Mouse (Mus musculus) adrenal gland, postnatal 14 days (tissue): ENCODE measurements around the gene Cygb. TPM values are rescaled to one million over a fixed set of nuclear protein-coding genes. Genes with fewer than 3 reads are reported as not detected.

ENCODE experiments used
- DNase-seq: peaks from one replicate; pipeline ENCODE4 v3.0.0; 2021; ENCODE audit warnings: mixed read lengths
- total RNA-seq: library from RNA; stranded (reverse); gene quantifications from 2 replicates; pipeline ENCODE4 v1.2.3, GENCODE M21; 2021

The Cygb gene
- total RNA-seq, 1 experiment from 2014 or later, result 30.9 TPM

DNA sequence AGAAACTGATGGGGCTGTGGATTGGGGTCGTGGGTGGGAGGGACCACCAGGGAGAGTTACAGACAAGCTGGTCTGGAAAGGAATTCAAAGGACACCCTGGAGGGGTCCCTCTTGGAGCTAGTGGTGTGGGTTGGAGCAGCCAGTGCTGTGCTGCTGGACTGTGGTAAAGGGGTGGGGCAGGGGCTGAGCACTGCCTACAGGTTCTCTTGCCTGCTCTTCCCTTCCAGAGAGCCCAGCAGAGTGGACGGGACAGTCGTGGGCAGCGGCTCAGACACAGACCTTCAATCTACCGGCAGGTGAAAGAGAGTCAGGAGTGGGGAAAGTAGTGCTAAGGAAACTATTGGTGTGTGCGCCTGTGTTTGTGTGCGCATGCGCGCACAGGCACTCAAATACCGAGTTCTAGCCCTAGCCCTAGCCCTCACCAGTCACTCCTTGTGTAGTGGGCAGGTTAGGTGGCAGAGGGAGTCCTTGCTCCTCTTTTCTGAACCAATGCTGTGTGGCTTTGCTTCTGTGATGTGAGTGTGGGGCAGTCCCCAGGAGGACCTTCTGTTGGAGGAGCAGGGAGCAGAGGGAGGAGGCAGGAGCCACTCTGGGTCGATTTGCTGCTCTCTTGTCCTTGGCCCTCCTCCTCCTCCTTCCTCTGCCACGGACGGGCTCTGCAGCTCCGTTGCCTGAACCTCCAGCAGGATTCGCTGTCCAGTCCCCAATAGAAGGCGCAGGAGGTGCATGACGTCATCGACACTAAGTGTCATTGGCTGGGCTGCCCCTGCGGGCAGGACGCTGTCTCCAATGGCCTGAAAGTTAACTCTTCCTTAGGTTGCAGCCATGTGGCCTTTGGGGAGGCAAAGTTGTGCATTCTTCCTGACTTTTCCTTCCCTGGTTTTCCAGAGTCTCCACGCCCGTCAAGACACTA is 3.5 kb upstream of the Cygb start:
- DNase-seq, result peak; percentile 96

DNA sequence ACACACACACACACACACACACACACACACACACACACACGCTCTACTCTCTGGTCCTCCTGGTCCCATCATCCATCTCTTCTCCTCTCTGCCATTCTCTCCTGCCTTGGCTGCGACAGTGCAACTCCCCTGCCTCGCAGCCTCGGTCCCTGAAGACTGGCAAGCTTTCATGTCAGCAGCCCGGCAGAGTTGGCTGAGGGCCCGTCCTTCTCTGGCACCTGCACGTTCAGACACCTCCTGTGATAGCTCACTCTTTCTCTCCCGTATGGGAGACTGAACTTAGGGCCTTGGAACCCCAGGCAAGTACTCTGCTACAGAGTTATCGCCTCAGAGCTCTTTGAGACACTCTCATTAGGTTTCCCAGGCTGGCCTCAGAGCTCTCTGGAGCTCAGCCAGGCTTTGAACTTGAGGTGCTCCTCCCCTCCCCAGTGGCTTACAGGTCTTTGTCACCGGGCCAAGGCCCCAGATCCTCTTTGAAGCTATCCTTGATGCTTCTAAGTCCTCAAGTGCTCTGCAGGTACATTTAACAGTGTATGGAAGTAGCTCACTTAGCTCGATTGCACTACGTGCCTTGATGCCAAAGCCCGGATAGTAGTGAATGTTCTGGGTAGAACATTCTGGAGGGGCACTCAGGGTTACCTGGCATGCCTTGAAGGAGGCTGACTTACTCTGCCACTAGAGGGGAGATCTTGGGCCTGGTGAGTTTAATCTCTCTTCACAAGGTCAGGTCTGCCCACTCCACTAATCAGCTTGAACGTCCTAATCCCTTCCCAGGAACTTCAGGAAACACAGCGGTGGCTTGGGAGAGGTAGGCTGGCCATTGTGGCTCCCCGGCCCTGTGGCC is 2.5 kb upstream of the Cygb start:
- DNase-seq, result peak; percentile 78

- DNase-seq, result peak; percentile 72
Observed at GRCm38 (mm10) chr11:116653709-116654221, 348 bp downstream of the Cygb start.

DNA sequence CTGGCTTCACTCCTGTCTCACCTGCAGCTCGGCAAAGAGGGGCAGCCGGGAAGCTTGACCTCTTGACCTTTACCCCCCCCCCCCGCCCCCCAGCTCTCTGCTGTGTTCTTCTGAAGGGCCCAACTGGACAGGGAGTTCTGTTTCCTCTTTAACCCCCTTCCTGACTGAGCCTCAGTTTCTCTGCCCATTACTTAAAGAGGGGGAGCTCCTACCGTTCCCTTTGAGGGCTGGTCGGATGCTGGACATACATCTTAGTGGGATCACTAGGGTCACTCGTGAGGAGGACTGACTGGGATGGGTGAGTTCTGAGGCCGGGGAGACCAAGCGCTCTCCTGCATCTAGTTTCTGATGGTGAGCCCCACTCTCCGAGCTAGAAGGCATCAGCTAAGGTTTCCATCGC is 879 bp downstream of the Cygb start, which contains the start of gene Prcd:
Prcd (plus strand) TSS at position 301 of the 400 bp plus-strand sequence.
- DNase-seq, result no peak

DNA sequence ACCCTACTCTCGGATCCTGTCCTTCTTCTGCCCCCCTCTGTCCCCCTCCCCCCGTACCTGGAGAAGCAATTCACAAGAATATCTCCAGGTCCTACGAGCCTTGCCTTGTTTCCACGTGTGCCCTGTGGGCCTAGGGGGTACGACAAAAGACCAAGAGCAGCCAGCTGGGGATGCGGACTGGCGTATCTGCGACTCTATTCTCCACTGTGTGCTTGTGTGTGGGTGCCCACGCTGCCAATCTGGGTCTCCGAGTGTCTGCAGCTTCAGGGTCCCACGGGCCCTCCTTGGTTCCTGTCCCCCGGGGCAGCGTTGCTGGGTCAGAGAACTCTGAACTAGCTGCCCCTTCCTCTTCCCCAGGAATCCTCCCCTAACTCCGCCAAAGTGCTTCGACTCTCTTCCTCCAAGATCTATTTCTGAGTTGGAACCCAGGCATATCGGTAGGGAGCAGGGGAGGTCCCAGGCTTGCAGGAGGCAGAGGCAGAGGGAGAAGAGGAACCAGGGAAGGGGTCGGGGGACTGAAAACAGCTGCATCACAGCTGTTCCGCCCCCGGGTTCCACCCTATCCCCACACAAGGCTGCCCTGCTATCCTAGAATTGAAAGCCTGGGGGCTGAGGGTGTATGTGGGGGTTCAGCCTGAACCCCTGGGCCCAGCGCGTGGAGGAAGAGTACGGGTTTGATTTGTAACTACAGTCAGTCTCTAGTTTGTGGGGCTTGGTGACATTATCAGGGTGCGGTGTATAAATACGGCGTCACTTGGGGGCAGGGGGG is 1.6 kb downstream of the Cygb start:
- no peak for DNase-seq

DNA sequence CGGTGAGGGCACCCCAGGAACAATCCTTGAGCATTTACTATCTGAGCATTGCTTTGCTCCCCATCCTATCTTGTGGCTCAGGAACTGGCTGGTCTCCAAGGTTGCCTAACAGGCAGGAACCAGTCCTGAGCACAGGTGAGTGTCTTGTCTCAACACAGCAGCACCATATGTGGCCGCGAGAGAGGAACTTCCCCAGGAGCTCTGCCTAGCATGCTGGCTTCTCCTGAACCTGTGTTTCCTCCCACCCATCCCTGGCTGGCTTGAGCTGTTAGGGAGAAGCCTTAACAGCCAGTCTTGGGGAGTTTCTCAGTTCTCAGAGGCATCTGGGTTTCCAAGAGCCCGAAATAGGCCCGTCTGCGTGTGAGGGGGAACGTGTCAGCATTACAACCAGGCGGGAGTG is 2.8 kb downstream of the Cygb start:
- DNase-seq, result no peak

- no peak for DNase-seq
Observed at GRCm38 (mm10) chr11:116650811-116651210, 3.3 kb downstream of the Cygb start.

DNA sequence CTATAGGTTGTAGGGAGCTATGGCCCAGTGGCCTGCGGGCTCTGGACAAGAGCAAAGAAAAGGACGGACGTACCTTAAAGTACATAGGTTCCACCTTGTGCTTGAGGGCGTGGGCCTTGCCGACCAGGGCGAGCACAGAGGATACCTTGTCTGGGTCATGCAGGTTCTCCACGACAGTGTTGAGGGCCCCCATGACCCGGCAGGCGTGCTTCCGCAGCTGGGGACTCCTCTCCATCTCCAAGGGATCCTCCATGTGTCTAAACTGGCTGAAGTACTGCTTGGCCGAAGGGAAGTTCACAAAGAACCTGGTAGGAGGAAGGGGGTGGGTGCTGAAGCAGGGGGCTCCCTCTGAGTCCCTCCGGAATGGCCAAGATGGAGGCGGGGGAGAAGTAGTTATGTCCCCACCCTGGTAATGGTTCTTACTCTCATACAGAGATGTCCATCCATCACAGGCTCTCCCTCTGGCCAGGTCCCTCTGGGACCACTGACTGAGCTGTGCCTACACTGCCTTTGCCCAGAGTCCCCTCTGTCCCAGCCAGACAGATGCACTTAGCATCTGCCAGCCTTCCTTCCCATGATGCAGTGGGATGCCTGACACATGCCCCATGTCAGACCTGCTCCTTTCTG is 4.3 kb downstream of the Cygb start:
- DNase-seq, result no peak

DNA sequence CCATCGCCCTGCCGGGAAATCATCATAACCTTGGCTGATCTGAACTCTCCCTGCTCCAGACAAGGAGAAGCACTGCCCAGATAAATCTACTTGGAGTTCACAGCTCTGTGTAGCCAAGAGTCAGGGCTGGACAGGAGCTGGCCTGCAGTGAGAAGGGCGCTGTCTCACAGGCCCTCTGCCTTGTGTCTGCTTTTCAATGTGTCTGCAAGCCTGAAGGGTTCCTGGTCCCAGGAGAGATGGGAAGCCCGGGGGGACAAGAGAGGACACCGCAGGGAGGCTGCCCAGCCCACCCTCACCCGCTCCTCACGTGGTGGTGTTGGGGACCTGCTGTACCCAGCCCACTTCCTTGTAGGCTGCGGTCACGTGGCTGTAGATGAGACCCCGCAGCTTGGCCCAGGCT is 5.1 kb downstream of the Cygb start:
- no peak for DNase-seq

DNA sequence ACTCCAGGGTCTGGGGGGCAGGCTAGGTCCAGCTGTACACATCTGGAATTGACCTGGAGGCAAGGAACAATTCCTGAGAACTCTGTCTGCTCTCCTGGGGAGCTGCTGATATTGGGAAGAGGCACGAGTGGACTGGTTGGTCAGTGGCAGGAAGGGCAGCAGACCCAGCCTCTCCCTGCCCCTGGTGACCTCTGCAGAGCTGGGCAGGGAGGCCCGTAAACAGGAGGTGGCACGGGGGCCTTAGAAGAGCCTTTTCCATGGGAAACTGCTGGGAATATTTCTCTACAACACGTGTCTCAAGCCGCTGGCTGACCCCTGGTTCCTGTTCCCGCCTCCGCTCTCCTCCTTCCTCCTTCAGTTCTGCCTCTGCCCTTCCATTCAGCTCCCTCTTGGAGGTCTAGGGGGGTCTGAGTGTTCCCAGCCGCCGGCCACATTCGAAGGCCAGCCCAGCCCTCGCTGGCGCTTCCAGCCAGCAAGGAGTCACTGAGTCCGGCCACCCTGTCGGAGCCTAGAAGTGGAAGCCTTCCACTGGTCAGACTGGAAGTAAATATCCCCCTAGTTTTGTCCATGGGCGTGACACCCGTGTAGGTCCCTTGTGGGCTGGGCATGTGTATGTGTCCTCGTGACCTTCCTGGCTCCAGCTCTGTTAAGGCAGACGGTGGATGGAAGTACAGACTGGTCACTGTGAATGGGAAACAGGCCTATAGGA is 5.7 kb downstream of the Cygb start:
- peak; percentile 37 for DNase-seq

DNA sequence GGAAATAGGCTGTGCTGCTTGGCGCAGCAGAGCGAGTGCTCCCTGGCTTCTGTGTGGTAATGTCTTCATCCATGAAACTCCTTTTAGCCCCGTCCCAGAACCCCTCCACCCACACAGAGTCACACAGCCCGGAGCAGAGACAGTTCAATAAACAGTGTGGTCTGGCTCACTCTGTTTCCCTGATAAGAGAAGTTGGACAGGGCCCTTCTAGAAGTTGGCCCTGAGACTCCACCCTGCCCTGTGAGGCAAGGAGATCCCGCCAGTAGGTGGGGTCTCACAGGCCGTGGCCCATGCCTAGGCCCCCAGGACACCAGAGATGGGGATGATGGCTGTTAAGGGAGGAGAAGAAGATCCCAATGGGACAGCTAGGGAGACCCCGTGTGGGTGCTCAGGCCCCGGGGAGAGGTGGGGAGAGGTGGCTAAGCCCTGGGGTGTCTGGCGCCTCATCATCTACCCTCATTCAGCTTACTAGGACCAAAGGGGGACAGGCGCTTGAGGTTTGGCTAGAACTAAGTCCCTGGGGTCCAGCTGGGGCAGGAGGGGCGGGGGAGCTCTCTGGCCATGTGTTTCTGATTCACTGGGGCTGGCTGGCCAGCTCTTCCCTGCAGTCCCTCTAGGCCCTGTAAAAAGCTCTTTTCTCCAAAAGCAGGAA is 6.6 kb downstream of the Cygb start:
- DNase-seq, result no peak

- no peak for DNase-seq
Observed at GRCm38 (mm10) chr11:116646771-116647170, 7.3 kb downstream of the Cygb start.

DNA sequence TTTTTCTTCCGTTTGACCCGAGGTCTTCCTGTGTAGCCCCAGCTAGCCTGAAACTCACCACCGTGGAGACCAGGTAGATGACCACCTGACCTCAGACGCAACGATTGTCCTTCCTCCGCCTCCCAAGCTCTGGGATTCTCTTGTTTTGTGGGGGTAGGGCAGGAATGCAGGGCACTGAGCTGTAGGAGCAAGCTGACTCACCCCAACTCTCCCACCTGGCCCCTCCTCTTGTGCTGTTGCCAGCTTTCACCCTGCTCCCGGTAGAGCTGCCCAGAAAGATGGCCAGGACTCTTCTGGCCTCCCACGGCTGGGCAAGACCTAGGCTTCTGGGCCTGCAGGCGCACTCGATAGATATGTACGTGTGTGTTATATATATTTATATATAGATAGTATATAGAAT is 8.0 kb downstream of the Cygb start:
- no peak for DNase-seq

DNA sequence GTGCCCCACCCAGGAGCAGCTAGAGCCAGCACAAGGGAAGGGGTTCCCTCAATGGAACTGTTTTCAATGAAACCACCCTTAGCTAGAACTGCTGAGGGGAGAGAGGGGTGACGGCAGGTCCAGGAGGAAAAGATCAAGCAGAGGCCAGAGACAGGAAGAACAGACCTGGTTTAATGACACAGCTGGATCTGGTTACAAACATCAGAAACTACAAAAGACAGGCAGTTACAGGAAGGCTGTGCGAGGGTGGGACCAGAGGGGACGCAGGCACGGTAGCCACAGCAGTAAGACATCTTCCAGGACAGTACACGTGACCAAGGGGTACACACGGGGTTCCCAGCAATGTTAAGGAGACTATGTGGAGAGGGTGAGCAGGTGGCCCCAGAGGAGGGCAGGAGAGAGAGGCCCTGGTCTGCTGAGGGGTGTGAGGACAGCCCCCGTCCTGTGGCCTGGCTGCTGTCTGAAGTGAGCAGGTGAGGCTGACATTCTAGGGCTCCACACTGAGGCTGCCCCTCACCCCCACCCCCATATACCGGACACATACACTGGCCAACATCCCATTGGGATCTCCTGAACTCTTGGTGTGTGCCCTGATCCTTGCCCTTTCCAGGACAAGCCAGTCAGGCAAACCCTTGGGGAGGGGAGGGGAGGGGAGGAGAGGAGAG is 8.5 kb downstream of the Cygb start:
- no peak for DNase-seq

- no peak for DNase-seq
Observed at GRCm38 (mm10) chr11:116644225-116645112, 9.6 kb downstream of the Cygb start.

GRCm38 (mm10) chr11:116643579-116644224 is 10.4 kb downstream of the Cygb start:
- DNase-seq, result peak; percentile 35

DNA sequence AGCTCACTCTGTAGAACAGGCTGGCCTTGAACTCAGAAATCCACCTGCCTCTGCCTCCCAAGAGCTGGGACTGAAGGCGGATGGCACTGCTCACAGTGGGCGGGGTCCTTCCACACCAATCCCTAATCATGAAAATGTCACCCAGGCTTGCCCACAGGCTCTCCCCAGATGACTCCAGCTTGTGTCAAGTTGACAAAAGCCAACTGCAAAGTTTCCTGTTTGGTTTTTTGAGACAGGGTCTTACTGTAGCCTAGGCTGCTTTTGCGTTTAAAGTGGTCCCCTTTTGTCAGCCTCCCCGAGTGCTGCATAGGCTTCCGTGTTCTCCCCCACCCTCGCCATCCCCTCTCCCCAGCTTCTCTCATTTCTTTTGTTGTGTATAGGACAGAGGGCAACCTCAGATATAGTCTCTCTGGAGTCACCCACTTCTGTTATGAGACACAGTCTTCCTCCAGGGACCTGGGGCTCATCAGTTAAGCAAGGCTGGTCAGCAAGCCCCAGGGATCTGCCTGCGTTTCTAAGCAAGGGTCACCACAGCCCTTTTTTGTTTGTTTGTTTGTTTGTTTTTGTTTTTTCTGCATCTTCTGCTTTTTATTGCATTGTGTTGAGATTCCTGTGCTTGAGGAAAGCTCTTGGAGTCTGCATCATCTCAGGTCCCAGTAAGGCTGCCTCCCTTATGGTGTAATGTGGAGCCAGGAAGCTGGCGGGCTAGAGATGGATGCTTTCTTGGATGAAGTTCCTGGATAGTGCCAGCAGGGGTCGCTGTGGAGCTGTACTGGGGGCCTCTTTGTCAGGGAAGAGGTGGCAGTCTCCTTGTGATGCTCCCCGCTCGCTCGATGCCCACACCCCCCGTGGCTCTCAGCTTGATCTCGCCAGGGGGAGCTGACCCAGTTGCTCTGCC is 11.2 kb downstream of the Cygb start:
- DNase-seq, result peak; percentile 94
